Mouse (Mus musculus) erythroblast, embryonic 14.5 days (primary cell): ENCODE data around the gene Rai2. TPM values are rescaled to one million over a fixed set of nuclear protein-coding genes. Genes with fewer than 3 reads are reported as not detected.

Source experiments
- H3K27me3 ChIP-seq: 2 replicates; pipeline ENCODE4 v1.6.1; 2012; ENCODE audit warnings: inconsistent platforms; ENCODE audit not compliant: control insufficient read depth
- H3K36me3 ChIP-seq: 2 replicates; pipeline ENCODE4 v1.6.1; 2012; ENCODE audit warnings: mild to moderate bottlenecking, inconsistent platforms; ENCODE audit not compliant: control insufficient read depth
- H3K4me1 ChIP-seq: 2 replicates; pipeline ENCODE4 v1.6.1; 2012; ENCODE audit warnings: inconsistent platforms; ENCODE audit not compliant: control insufficient read depth
- H3K4me3 ChIP-seq: replicated peaks from 2 replicates; pipeline ENCODE3; 2012; ENCODE audit warnings: moderate library complexity, mild to moderate bottlenecking, inconsistent platforms
- H3K9me3 ChIP-seq: 2 replicates; pipeline ENCODE4 v1.6.1; 2012; ENCODE audit warnings: low read length, inconsistent platforms, mixed read lengths; ENCODE audit not compliant: control insufficient read depth
- GATA1 ChIP-seq: IDR thresholded peaks from 2 replicates; pipeline ENCODE4 v1.6.1; 2012; ENCODE audit warnings: low read length, inconsistent platforms, mixed read lengths
- TAL1 ChIP-seq: IDR thresholded peaks from 3 replicates; pipeline ENCODE4 v1.6.1; 2012; ENCODE audit warnings: low read length, inconsistent platforms, mixed read lengths
- polyA plus RNA-seq: library from polyadenylated mRNA; stranded (reverse); fragments of >175 nt; gene quantifications from 2 replicates; pipeline ENCODE4 v1.2.3, GENCODE M21; 2012

Gene Rai2
- not detected in 2 replicates for polyA plus RNA-seq

DNA sequence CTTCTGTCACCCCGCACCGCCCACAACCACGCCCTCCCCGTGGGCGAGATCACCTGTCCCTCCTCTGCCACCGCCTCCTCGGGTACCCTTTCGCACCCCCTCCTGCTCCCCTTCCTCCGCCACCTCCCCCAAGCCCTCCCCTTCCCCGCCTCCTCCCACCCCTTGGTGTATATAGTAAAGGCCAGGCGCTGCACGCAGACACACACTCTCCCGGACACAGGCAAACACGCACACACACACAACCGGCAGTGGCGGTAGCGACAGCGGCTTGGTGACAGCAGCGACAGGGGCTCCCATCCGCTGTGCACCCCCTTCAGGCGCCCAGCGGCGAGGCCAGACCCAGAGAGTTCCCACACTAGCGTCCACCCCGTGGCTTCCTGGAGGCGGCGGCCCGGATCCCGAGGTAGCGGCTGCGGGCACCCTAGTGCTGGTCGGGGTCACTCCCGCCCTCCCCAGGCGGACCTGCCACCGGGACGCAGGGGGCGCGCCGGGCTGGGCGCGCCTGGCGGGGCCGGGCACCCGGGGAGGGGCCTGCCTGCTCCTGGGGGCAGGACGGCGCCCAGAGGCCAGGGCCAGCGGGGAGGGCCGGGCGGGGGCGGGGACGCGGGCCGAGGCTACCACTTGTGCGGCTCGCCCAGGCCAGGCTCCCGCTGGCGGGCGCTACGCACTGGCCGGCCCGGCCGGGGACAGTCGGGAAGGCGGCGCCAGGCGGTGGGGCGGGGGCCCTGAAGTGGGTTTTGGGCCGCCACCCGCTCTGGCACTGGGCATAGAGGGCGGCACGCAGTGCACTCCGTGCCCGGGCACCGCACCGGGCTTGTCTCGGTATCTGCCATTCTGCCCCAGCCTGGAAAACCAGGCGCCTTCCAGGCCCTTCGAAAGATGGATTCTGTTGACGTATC, at the start of gene Rai2:
TSS of gene Rai2 (plus strand) at position 205 of the 899 bp plus-strand sequence.
- Histone ChIP-seq H3K36me3 (no peaks in the 10 kb centered on the region), H3K27me3 (peaks cover 39% of the 10 kb centered on the region), H3K4me1 (no peaks in the 10 kb centered on the region), H3K9me3 (peaks cover 4% of the 10 kb centered on the region; the same call in 1 of the 2 replicates), H3K4me3 (peak within 1 kb of the TSS; percentile 14)
- TF ChIP-seq TAL1, result no peak
- TF ChIP-seq GATA1, result no peak

DNA sequence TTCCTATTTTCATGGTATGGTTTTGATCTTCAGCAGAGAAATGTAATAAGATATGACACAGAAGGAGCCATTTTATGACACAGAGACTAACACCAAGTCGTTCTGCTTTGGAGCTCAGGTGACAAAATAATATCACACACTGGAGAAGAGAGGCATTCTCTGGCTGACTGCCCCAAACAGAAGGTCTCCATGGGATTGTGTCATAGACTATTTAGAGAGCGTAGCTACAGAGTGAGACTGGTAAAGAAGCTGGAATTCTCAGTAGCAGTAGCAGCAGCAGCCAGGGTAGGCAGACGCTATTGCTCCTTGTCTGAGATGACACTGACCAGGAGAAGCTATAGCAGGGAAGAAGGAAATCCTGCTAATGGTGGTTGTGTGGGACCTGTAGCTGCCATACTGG, 27.5 kb upstream of the Rai2 start:
- no peak for TF ChIP-seq TAL1
- H3K27me3 ChIP-seq, result no peaks in the 10 kb centered on the region
- H3K4me3 ChIP-seq, result no peak overlapping the region
- H3K9me3 ChIP-seq, result no peaks in the 10 kb centered on the region
- no peaks in the 10 kb centered on the region for H3K4me1 ChIP-seq
- no peaks in the 10 kb centered on the region for H3K36me3 ChIP-seq

DNA sequence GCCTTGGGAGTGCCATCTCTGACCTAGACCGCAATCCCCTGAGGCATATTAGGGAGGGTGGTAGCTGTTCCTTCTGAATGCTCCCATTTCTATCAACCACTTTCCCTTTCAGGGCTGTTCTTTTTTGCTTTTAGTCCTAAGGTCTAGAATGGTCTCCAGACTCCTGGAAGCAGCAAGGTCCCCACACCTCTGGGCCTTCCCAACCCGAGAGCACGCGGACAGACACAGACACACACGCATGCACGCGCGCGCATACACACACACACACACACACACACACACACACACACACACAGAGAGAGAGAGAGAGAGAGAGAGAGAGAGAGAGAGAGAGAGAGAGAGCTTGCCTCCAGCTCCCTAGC, 385 bp upstream of the Rai2 start:
- Histone ChIP-seq H3K9me3 (peaks cover 4% of the 10 kb centered on the region; the same call in 1 of the 2 replicates), H3K4me3 (no peak overlapping the region), H3K27me3 (peaks cover 39% of the 10 kb centered on the region), H3K36me3 (no peaks in the 10 kb centered on the region), H3K4me1 (no peaks in the 10 kb centered on the region)
- TF ChIP-seq TAL1, result no peak
- no peak for TF ChIP-seq GATA1

DNA sequence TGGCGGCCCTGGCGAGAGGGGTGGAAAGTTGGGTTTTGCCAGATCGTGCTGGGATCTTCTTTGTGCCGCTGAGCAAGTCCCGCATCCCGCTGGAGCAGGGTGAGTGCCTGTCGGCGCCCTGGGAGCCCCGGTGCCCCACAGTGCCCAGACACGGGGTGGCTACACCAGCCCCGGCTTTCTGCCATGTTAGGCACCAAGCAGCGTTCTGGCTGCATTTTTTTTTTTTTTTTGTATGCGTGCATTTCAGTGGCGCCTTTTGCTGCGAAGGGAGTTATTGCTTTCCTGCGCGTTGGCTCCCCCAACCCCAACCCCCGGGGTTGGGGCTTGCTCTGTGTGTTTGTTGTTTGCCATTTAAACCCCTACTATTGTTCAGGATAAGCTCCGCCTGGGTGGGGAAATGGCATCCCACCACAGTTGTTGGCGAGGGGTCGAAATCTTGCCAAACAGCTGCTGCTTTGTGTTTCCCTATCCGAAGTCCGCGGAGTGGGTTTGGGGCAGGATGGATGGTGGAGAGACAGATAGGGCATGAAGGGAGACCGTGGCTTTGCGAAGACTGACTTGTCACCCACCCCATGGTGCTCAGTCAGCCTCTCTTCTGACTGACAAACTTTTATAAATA, 1.0 kb downstream of the Rai2 start:
- no peaks in the 10 kb centered on the region for H3K4me1 ChIP-seq

DNA sequence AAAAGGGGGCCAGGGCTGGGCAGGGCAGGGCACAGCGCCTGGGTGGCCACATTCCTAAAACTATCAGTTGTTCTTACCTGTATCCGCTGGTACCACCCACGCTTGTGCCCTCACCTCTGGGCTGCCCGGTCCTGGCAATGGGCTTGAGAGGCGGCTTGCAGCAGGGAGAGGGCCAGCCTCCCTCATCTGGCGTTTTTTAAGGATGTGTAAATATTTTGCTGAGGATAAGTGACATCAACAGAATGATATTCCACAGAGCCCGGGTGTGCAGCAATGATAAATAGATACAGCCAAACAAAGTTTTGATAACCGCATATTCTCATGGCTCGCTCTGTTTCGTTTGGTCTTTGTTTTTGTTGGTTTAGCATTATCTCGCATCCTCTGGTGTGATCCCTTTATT, 1.7 kb downstream of the Rai2 start:
- Histone ChIP-seq H3K4me3 (no peak overlapping the region), H3K27me3 (peaks cover 44% of the 10 kb centered on the region), H3K4me1 (no peaks in the 10 kb centered on the region), H3K9me3 (peaks cover 4% of the 10 kb centered on the region; the same call in 1 of the 2 replicates), H3K36me3 (no peaks in the 10 kb centered on the region)
- TF ChIP-seq GATA1, result no peak
- no peak for TF ChIP-seq TAL1

More for the DNA sequence above, 1.0 kb downstream of the Rai2 start:
- Histone ChIP-seq H3K4me3 (no peak overlapping the region), H3K36me3 (no peaks in the 10 kb centered on the region), H3K27me3 (peaks cover 43% of the 10 kb centered on the region), H3K9me3 (peaks cover 4% of the 10 kb centered on the region; the same call in 1 of the 2 replicates)
- TF ChIP-seq TAL1, result no peak
- no peak for TF ChIP-seq GATA1

DNA sequence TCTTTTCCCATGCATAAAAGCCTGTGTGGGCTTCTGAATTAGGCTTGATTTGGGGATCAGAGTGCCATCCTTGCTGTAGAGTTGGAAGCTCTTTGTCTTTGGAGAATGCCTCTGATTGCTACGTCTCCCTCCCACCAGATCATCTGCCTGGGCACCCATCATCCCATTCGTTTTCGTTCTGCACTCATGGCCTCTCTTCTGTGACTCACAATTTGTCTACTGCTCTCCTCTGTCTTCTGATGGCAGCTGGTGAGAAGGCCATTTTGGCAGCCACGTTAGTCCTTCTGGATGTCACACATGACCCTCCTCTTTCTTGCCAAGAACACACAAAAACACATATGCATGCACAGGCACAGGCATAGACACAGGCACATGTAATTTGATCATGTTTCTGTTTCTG, 4.2 kb downstream of the Rai2 start:
- Histone ChIP-seq H3K36me3 (no peaks in the 10 kb centered on the region), H3K4me1 (no peaks in the 10 kb centered on the region), H3K4me3 (no peak overlapping the region), H3K9me3 (peaks cover 4% of the 10 kb centered on the region; the same call in 1 of the 2 replicates), H3K27me3 (peaks cover 44% of the 10 kb centered on the region)
- TF ChIP-seq GATA1 (no peak), TAL1 (no peak)

DNA sequence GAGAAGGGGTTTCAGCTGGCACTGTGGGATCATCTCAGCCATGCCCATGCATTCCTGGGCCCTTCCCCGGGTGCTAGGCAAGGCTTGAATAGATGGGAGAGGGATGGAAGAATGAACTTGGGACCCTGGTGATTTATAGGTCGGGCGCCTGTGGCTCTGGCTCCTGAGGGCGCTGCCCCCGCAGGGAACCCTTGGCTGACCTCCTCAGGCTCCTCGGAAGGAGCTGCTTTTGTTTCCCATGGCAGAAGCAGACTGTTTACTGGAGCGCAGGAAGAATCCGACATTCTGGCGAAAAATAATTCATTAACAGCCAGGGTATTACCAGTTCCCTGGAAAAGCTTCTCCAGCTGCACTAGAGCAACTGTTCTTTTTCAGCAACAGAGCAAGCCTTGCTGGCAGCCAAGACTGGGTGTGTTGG, 6.5 kb downstream of the Rai2 start:
- Histone ChIP-seq H3K4me1 (no peaks in the 10 kb centered on the region), H3K36me3 (no peaks in the 10 kb centered on the region), H3K27me3 (peaks cover 22% of the 10 kb centered on the region), H3K9me3 (no peaks in the 10 kb centered on the region), H3K4me3 (no peak overlapping the region)
- no peak for TF ChIP-seq GATA1
- no peak for TF ChIP-seq TAL1

DNA sequence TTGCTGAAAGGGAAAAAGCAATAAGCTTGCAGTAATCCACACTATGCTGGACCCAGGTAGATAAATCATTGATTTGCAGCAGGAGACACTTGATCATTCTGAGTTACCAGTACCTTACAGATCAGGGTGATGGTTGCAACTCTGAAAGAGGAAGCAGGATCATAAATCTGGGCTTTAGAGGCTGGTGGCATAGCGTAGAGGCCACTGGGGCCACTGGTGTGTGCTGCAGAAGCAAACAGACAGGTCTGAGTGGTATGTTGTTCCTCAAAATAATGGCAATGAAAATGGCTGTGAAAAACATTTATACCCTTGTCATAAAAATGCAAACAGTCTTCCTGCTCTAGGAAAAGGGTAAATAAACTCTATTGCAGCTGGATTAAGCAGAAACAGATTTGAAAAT, 9.4 kb downstream of the Rai2 start:
- Histone ChIP-seq H3K9me3 (no peaks in the 10 kb centered on the region), H3K27me3 (peaks cover 7% of the 10 kb centered on the region; the same call in 1 of the 2 replicates), H3K4me1 (no peaks in the 10 kb centered on the region), H3K4me3 (no peak overlapping the region), H3K36me3 (no peaks in the 10 kb centered on the region)
- no peak for TF ChIP-seq GATA1
- TF ChIP-seq TAL1, result no peak

DNA sequence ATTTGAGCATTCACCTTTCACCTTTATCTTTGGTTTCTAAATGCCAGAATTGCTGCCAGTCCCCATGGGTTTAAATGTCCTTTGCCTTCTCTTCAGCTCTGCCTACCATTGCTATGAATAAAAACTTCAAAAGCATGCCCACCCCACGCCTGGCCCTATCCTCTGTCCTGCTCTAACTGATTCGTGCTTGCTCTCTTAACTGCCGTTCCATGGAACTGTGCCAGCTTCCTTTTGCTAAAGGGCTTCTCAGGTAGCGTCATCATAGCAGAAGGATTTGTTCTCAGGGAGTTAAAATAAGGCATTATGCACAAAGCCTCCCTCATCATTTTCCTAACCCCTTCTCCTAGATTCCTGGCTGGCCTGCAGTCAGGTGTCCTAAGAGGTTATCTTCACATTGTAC, 11.6 kb downstream of the Rai2 start:
- H3K36me3 ChIP-seq, result no peaks in the 10 kb centered on the region
- H3K9me3 ChIP-seq, result no peaks in the 10 kb centered on the region
- no peaks in the 10 kb centered on the region; the same call in 1 of the 2 replicates for H3K27me3 ChIP-seq
- H3K4me1 ChIP-seq, result no peaks in the 10 kb centered on the region
- TF ChIP-seq GATA1 (no peak), TAL1 (no peak)
- H3K4me3 ChIP-seq, result no peak overlapping the region

DNA sequence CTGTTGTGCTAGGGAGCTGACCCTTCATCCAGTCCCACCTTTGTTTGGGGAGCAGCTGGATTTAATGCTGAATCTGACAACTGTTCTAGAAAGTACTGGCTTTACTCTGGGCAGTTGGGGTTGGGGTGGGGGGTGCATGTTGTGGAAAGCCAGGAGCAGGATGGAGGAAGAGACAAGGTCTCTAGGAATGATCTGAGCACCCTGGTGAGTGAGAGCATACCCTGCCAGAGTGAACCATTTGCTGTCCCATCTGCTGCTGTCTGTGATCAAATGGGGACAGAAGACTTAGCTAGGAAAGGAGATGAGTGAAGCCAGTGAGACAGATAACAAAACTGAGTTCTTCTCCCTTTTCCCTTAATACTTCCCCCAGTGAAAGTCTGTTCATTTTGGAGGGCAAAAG, 13.2 kb downstream of the Rai2 start:
- H3K27me3 ChIP-seq, result no peaks in the 10 kb centered on the region
- no peak for TF ChIP-seq GATA1
- TF ChIP-seq TAL1, result no peak
- H3K4me3 ChIP-seq, result no peak overlapping the region
- H3K9me3 ChIP-seq, result no peaks in the 10 kb centered on the region
- no peaks in the 10 kb centered on the region for H3K4me1 ChIP-seq
- no peaks in the 10 kb centered on the region for H3K36me3 ChIP-seq
